Mouse (Mus musculus) brain, adult 10 weeks (tissue): ENCODE data around the gene Kir3dl2. TPM values are rescaled to one million over a fixed set of nuclear protein-coding genes. Genes with fewer than 3 reads are reported as not detected.

ENCODE experiments used
- polyA plus RNA-seq: library from polyadenylated mRNA; stranded (reverse); fragments of 350-450 nt; fragmentation: Illumina TruSeq; extraction: RNeasy Lipid Tissue Mini Kit (QIAGEN cat#74804); gene quantifications from one replicate; pipeline ENCODE4 v1.2.3, GENCODE M21; 2015; ENCODE audit warnings: low read depth, low replicate concordance

Gene Kir3dl2
- not detected for polyA plus RNA-seq

GRCm38 (mm10) chrX:136543956-136544355, at the start of gene Kir3dl2:
TSS of gene Kir3dl2 (minus strand) at chrX:136544056.

GRCm38 (mm10) chrX:136590199-136590896, 46.5 kb upstream of the Kir3dl2 start, which contains the start of gene Tceal3:
TSS of gene Tceal3 (plus strand) at chrX:136590842.

GRCm38 (mm10) chrX:136517699-136518098, 26.2 kb downstream of the Kir3dl2 start, which contains the start of gene Kir3dl1:
TSS of gene Kir3dl1 (plus strand) at chrX:136517999.

Other genes with a start within 250 kb of the Kir3dl2 start
- gene Kir3dl1, start 26.1 kb downstream of the Kir3dl2 start, polyA plus RNA-seq: not detected
- 240 TPM for gene Tceal3, start 46.8 kb upstream of the Kir3dl2 start, polyA plus RNA-seq
- 30.6 TPM for gene Tceal1, start 163.9 kb upstream of the Kir3dl2 start, polyA plus RNA-seq
- gene Morf4l2, start 199.6 kb upstream of the Kir3dl2 start, polyA plus RNA-seq: 361 TPM
- not detected for gene Glra4, start 236.1 kb upstream of the Kir3dl2 start, polyA plus RNA-seq